Mouse (Mus musculus) liver, embryonic 15.5 days (tissue): ENCODE measurements around the gene Glipr1. TPM values are rescaled to one million over a fixed set of nuclear protein-coding genes. Genes with fewer than 3 reads are reported as not detected.

ENCODE experiments used
- ATAC-seq: fragments of 200-750 bp; cut with Nextera tagmentation; 2 replicates; pipeline ENCODE4 v1.8.0; 2017; ENCODE audit warnings: moderate number of reproducible peaks, mild to moderate bottlenecking, moderate library complexity; ENCODE audit not compliant: insufficient read depth
- H3K27ac ChIP-seq: fragments of 300-500 bp; sonication (generic); replicated peaks from 2 replicates; pipeline ENCODE4 v1.5.1; 2015; ENCODE audit warnings: mild to moderate bottlenecking, inconsistent platforms
- H3K27me3 ChIP-seq: fragments of 300-500 bp; sonication (generic); 2 replicates; pipeline ENCODE4 v1.6.1; 2015; ENCODE audit warnings: mild to moderate bottlenecking, inconsistent platforms
- H3K36me3 ChIP-seq: fragments of 300-500 bp; sonication (generic); replicated peaks from 2 replicates; pipeline ENCODE4 v1.6.1; 2015; ENCODE audit warnings: moderate library complexity, mild to moderate bottlenecking, inconsistent platforms
- H3K4me1 ChIP-seq: fragments of 300-500 bp; sonication (generic); replicated peaks from 2 replicates; pipeline ENCODE4 v1.6.1; 2015; ENCODE audit warnings: inconsistent platforms
- H3K4me2 ChIP-seq: fragments of 300-500 bp; sonication (generic); 2 replicates; pipeline ENCODE4 v1.6.1; 2015; ENCODE audit warnings: moderate library complexity, mild to moderate bottlenecking, inconsistent platforms
- H3K4me3 ChIP-seq: fragments of 300-500 bp; sonication (generic); replicated peaks from 2 replicates; pipeline ENCODE4 v1.5.1; 2015; ENCODE audit warnings: mild to moderate bottlenecking, inconsistent platforms
- H3K9ac ChIP-seq: fragments of 300-500 bp; sonication (generic); 2 replicates; pipeline ENCODE4 v1.6.1; 2015; ENCODE audit warnings: moderate library complexity, mild to moderate bottlenecking, inconsistent platforms
- H3K9me3 ChIP-seq: fragments of 300-500 bp; sonication (generic); replicated peaks from 2 replicates; pipeline ENCODE4 v1.6.1; 2016; ENCODE audit warnings: inconsistent platforms
- WGBS: fragments of 180-500 bp; shearing (Covaris S2); methylation state at CpG from one replicate; pipeline ENCODE4 v1.1.7; 2015; ENCODE audit warnings: mixed read lengths; ENCODE audit not compliant: insufficient replicate concordance; 5-methylcytosine and 5-hydroxymethylcytosine counted together
- polyA plus RNA-seq: library from polyadenylated mRNA; unstranded; fragments of >200 nt; fragmentation: Nextera tagmentation; extraction: Ambion mirVana; gene quantifications from 2 replicates; pipeline ENCODE4 v1.2.1, GENCODE M21; 2015

The Glipr1 gene
- polyA plus RNA-seq, 1 experiment from 2014 or later = 10.7 TPM

DNA sequence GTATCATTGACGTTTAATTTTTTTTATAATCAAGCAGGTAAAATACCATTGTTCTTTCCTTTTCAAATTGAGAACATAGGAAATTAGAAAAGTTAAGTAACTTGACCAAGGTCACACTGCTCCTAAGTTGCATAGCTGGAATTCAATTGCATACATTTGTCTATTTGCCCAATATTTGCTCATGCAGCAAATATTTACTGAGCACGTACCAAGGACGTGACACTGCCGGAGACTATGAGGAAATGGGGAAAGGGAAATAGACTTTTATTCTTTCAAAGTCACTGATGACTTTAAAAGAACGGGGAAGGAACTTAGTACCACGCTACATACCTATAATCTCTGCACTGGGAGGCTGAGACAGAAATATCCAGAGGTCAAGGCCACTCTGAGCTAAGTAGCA is 42.0 kb downstream of the Glipr1 start:
- Histone ChIP-seq H3K9ac (no peak overlapping the region), H3K27me3 (no peaks in the 10 kb centered on the region), H3K4me1 (no peaks in the 10 kb centered on the region), H3K9me3 (no peaks in the 10 kb centered on the region), H3K4me2 (no peak overlapping the region), H3K4me3 (no peak overlapping the region), H3K27ac (no peak overlapping the region), H3K36me3 (no peaks in the 10 kb centered on the region)
- WGBS = 42% methylated on average over 6 of the region's 6 CpGs
- ATAC-seq = no peak

DNA sequence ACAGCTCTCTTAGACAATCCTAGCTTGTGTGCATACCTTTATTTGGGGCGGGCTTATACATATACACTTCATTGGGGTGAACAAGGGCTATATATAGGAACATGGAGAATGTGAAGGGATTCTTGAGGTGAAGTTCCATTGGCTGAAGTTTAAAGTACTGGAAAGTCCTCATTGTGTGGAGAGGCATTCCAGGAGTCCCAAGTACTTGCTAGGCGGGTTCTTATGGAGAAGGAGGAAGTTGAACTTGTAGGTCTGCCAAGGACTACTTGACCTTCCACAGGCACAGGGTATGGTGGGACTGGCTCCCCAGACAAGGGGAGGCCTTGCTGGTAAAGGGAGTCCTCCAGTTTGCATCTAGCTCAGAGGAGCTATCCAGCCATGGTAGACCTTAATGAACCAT is 43.1 kb downstream of the Glipr1 start:
- WGBS = 39% methylated on average over 2 of the region's 2 CpGs
- no peak overlapping the region for H3K4me2 ChIP-seq
- H3K4me1 ChIP-seq = no peaks in the 10 kb centered on the region
- H3K9me3 ChIP-seq = no peaks in the 10 kb centered on the region
- H3K9ac ChIP-seq = no peak overlapping the region
- no peak overlapping the region for H3K4me3 ChIP-seq
- H3K27ac ChIP-seq = no peak overlapping the region
- no peaks in the 10 kb centered on the region for H3K36me3 ChIP-seq
- ATAC-seq = no peak
- H3K27me3 ChIP-seq = no peaks in the 10 kb centered on the region

DNA sequence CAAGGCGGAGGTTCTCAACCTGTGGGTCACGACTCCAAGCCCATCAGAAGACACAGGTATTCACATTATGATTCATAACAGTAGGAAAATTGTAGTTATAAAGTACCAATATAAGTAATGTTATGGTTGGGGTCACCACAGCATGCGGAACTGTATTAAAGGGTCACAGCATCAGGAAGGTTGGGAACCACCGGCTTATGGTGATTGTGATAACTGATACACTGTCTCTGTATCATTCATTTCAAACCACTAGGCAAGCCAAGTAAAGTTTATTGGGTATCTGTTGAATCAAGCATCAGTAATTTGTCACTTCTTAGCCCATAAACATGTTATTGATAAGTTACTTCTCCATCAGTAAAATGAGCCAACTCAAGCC is 44.4 kb downstream of the Glipr1 start:
- H3K27ac ChIP-seq = no peak overlapping the region
- no peaks in the 10 kb centered on the region for H3K9me3 ChIP-seq
- no peak overlapping the region for H3K9ac ChIP-seq
- ATAC-seq = no peak
- no peaks in the 10 kb centered on the region for H3K4me1 ChIP-seq
- H3K4me2 ChIP-seq = no peak overlapping the region
- no peaks in the 10 kb centered on the region for H3K27me3 ChIP-seq
- H3K36me3 ChIP-seq = no peaks in the 10 kb centered on the region
- 32% methylated on average over 4 of the region's 4 CpGs for WGBS
- H3K4me3 ChIP-seq = no peak overlapping the region

DNA sequence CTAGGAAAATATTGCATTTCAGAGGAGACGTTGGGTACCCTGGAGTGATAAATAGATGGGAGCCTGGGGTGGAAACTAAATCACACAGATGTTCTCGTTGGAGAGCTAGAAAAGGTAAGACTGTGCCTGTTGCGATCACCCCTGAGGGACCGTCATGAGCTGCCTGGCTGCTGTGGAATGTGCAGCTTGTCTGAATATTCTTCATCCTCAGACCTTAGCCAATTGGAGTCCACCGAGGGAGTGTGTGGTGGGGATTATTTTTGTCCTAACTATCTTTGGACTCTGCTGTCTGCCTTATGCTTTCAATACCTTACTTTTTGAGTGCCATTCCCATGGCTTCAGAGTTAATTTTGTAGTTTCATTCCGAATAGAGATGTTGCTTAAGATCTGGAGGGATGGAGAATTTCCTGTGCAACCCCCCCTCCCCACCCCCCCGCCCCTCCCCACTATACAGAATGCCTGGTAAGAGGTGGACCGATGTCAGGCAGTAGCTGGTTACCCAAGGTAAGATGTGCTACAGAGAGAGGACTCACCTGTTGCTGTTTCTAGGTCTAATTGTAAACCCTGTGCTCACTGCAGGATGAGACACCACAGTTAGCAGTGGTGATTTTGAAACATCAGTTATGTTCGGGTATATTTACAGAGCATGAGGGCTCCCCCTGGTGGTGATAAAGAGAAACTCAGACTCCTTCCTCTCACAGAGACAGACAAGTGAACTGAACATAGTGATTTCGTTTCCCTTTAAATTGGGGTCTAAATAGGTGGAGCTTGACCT is 45.0 kb downstream of the Glipr1 start:
- H3K27ac ChIP-seq = no peak overlapping the region
- no peaks in the 10 kb centered on the region for H3K4me1 ChIP-seq
- ATAC-seq = no peak
- no peak overlapping the region for H3K9ac ChIP-seq
- H3K27me3 ChIP-seq = no peaks in the 10 kb centered on the region
- H3K36me3 ChIP-seq = no peaks in the 10 kb centered on the region
- no peak overlapping the region for H3K4me3 ChIP-seq
- H3K9me3 ChIP-seq = no peaks in the 10 kb centered on the region
- H3K4me2 ChIP-seq = no peak overlapping the region
- WGBS = 49% methylated on average over 10 of the region's 10 CpGs

DNA sequence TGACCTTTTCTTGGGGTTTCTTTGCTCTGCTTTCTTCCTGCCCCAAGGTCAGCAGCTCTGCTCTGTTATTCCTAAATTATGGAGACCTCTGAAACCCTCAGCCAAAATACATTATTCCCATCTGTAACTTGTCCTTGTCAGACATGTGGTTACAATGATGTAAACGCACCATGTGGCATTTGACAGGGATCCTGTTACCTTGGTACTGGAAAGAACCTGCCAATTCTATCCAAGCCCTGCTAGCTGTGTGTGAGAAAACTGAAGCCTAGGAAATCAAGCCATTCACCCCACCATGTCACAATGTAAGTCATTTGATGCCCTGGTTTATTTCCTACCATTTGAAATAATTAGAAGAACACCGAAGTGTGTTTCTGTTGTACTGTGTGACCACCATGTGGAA is 46.6 kb downstream of the Glipr1 start:
- H3K36me3 ChIP-seq = no peaks in the 10 kb centered on the region
- no peak overlapping the region for H3K4me2 ChIP-seq
- H3K4me3 ChIP-seq = no peak overlapping the region
- no peaks in the 10 kb centered on the region for H3K27me3 ChIP-seq
- WGBS = 73% methylated on average over 2 of the region's 2 CpGs
- ATAC-seq = no peak
- H3K27ac ChIP-seq = no peak overlapping the region
- no peaks in the 10 kb centered on the region for H3K9me3 ChIP-seq
- no peaks in the 10 kb centered on the region for H3K4me1 ChIP-seq
- H3K9ac ChIP-seq = no peak overlapping the region

DNA sequence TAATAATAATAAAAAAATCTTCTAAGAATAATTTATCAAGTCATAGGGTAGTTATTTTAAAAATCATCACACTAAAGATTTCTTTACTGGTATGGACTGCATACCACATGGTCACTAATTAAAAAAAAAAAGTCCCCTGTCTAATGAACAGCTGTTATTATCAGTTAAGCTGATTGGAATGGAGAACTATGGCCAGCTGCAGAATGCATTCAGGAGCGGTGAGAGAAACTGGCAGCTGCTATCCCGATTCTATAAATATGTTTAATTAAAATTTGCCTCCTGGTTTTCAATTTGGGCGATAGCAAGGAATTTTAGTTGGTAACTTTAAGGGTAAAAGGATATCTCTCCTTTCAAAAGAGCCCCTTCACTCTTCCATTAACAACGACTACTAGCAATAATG is 53.4 kb downstream of the Glipr1 start:
- H3K4me3 ChIP-seq = no peak overlapping the region
- H3K9ac ChIP-seq = no peak overlapping the region
- 55% methylated on average over 4 of the region's 4 CpGs for WGBS
- H3K27me3 ChIP-seq = no peaks in the 10 kb centered on the region
- H3K4me2 ChIP-seq = no peak overlapping the region
- H3K4me1 ChIP-seq = no peaks in the 10 kb centered on the region
- H3K9me3 ChIP-seq = no peaks in the 10 kb centered on the region
- no peaks in the 10 kb centered on the region for H3K36me3 ChIP-seq
- ATAC-seq = no peak
- H3K27ac ChIP-seq = no peak overlapping the region

DNA sequence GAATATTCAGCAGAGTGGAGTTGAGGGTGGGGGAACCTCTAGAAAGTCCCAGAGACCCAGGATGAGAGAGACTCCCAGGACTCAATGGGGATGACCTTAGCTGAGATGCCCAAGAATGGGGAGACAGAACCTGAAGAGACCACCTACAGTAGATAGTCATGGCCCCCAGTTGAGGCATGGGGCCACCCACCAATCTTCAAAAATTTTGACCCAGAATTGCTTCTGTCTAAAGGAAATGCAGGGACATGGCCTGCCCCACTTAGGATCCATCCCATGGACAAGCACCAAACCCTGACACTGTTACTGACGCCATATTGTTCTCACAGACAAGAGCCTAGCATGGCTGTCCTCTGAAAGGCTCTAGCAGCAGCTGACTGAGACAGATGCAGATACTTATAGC is 54.4 kb downstream of the Glipr1 start:
- Histone ChIP-seq H3K9me3 (no peaks in the 10 kb centered on the region), H3K4me3 (no peak overlapping the region), H3K27me3 (no peaks in the 10 kb centered on the region), H3K4me1 (no peaks in the 10 kb centered on the region), H3K27ac (no peak overlapping the region), H3K36me3 (no peaks in the 10 kb centered on the region), H3K9ac (no peak overlapping the region), H3K4me2 (no peak overlapping the region)
- WGBS = 70% methylated on average over 1 of the region's 1 CpGs
- no peak for ATAC-seq

DNA sequence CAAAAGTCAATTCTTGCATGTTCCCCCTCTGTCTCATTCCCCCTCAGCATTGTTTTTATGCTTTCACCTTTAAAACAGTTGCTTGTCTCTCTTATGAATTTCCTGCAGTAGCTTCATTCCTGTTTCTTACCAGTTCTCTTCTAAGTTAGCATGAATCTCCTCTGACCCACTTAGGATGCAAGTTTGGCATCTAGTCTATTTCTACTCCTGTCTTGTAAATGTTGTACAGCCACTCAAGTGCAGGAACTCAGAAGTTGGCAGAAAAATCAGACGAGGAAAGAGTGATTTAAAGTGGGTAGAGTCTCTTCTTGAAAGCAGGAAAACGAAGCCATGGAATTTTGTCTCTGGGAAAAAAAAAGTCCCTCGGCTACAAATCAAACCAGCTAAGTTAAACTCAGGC is 56.9 kb downstream of the Glipr1 start:
- ATAC-seq = no peak
- 55% methylated on average over 3 of the region's 3 CpGs for WGBS
- no peak overlapping the region for H3K4me3 ChIP-seq
- H3K9ac ChIP-seq = no peak overlapping the region
- no peaks in the 10 kb centered on the region for H3K36me3 ChIP-seq
- H3K27me3 ChIP-seq = no peaks in the 10 kb centered on the region
- H3K4me2 ChIP-seq = no peak overlapping the region
- no peaks in the 10 kb centered on the region for H3K9me3 ChIP-seq
- no peak overlapping the region for H3K27ac ChIP-seq
- no peaks in the 10 kb centered on the region for H3K4me1 ChIP-seq

DNA sequence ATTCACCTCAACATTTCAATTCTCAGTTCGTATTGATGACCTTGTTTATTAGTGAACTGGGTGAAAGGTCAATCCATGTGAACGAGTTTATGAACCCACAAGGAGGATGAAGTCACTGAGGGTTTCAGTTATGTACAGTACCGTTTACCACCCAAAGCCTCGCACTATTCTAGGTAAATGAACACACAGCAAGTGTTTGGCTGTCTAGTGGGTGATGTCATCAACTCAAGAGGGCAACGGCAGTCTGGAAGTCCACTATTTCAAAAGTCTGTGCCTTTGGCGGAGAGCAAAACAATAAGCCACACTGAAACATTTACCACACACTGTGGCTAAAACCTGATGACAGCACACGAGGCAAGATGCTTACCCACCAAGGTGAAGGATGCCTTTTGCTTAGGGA is 59.4 kb downstream of the Glipr1 start:
- Histone ChIP-seq H3K36me3 (no peaks in the 10 kb centered on the region), H3K9me3 (no peaks in the 10 kb centered on the region), H3K9ac (no peak overlapping the region), H3K27ac (no peak overlapping the region), H3K4me1 (no peaks in the 10 kb centered on the region), H3K4me2 (no peak overlapping the region), H3K4me3 (no peak overlapping the region), H3K27me3 (no peaks in the 10 kb centered on the region)
- ATAC-seq = no peak
- WGBS = 52% methylated on average over 7 of the region's 7 CpGs

DNA sequence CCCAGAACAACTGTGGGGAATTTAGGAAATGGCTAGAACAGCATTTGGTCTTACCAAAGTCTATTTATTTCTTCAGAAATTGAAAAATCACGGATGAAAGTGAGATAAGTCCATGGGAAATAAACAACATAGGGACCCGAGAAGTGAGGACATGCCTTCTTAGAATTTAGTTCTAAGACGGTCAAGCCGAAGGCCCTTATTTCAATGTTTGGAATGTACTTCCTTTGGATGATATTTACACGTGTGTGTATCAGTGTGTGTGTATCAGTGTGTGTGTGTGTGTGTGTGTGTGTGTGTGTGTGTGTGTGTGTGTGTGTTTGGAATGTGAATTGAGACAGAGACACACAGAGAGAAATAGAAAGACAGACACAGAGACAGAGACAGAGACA is 65.3 kb downstream of the Glipr1 start:
- Histone ChIP-seq H3K9me3 (no peaks in the 10 kb centered on the region), H3K4me3 (no peak overlapping the region), H3K27ac (no peak overlapping the region), H3K4me1 (0 out of 2 replicates have a peak, but pooled peaks cover 3% of the 10 kb centered on the region), H3K36me3 (no peaks in the 10 kb centered on the region), H3K27me3 (no peaks in the 10 kb centered on the region), H3K9ac (no peak overlapping the region), H3K4me2 (no peak overlapping the region)
- WGBS = 54% methylated on average over 5 of the region's 5 CpGs
- ATAC-seq = no peak

DNA sequence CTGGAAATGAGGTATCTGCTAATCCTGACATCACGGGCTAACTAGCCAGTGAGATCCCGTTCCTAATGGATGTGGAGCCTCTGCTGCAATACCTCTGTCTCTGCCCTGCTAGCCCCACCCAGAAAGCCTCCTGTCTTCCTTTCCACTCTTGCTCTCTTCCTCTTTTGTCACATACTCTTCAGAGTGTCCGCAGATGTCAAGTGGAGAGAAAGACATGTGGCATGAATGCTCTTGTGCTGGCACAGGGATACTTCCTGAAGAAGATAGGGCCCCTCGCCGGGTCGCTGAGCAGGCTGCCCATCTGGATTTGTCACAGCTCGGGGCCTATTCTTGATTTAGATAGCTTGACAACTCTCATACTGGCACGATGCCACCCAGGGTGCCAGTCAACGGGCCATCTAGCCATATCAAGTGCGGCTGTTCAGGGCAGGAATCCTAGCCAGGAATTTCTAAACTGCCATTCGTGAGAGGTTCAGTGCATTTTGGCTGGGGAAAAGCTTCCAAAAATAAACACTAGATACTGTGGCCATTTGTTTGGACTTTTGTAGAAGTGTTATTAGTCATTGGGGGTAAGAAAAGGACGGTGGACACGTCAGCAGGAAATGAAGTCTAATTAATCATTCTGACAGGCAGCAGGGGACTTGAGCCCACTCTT is 65.8 kb downstream of the Glipr1 start:
- H3K9ac ChIP-seq = no peak overlapping the region
- no peak overlapping the region for H3K4me3 ChIP-seq
- no peaks in the 10 kb centered on the region for H3K27me3 ChIP-seq
- no peaks in the 10 kb centered on the region for H3K9me3 ChIP-seq
- ATAC-seq = no peak
- 0 out of 2 replicates have a peak overlapping the region, but pooled peaks have one; percentile 19 for H3K27ac ChIP-seq
- H3K36me3 ChIP-seq = no peaks in the 10 kb centered on the region
- no peak overlapping the region for H3K4me2 ChIP-seq
- H3K4me1 ChIP-seq = 0 out of 2 replicates have a peak, but pooled peaks cover 3% of the 10 kb centered on the region
- WGBS = 29% methylated on average over 13 of the region's 13 CpGs
